Mouse (Mus musculus): ENCODE data around the gene Ppp2r2c.
"Not testable (repeated sequence)": the region's sequence is repeated elsewhere in the genome, so short reads cannot be mapped to it uniquely, and the experiment has no call there.

DNA sequence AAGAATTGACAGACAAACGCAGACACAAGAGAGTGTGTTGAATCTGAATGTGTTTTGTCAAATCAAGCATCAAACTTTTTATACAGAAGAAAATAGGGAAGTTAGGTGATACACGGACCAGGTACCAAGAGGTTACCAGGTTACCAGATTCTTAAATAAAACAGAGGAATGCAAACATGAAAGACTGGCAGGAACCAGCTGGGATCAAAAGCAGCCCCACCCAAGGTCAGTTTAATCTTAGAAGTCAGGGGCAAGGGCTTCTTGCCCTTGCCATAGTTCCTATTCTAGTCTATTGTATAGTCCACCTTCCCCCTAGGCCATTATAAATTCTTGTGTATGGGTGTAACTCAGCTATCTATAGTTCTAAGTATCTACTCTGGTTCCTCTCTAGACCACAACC lies 70.7 kb downstream of the Ppp2r2c start:
- not testable (repeated sequence) for TF ChIP-seq CTCF (IDR thresholded peaks at IDR 0.05; ENCODE audit: low read depth, low read length); GATA1 (IDR thresholded peaks at IDR 0.05; ENCODE audit: borderline replicate concordance, low read length)
